Mouse (Mus musculus) bone marrow macrophage, adult 2 months (primary cell): ENCODE data around the gene Il21r.

ENCODE experiments used
- CTCF ChIP-seq: IDR thresholded peaks from 2 replicates; pipeline ENCODE4 v1.5.1; 2012; ENCODE audit warnings: low read depth, mild to moderate bottlenecking, low read length, moderate library complexity
- POLR2A ChIP-seq: IDR thresholded peaks from 2 replicates; pipeline ENCODE4 v1.6.1; 2012; ENCODE audit warnings: mild to moderate bottlenecking, low read depth, low read length, borderline replicate concordance

DNA sequence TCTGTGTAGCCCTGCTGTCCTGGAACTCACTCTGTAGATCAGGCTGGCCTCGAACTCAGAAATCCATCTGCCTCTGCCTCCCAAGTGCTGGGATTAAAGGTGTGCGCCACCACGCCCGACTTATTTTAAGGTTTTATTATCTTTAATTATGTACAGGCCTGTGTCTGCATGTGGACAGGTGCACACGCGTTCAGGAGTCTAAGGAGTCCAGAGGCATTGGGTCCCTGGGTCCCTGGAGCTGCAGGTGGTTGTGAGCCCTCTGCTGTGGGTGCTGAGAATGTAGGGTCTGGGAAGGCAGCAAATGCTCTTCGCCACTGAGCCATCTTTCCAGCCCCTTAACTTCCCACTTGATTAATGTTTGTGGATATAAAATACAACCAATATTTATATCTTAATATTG, 12.2 kb downstream of the Il21r start:
- TF ChIP-seq CTCF, result no peak
- no peak for TF ChIP-seq POLR2A
